Mouse (Mus musculus): ENCODE data around the gene Cdc14a.

Cdc14a gene

GRCm38 (mm10) chr3:116263977-116264376, 159.9 kb downstream of the Cdc14a start:
- DNase-seq (ENCODE audit: low read depth), result peak; percentile 14

GRCm38 (mm10) chr3:116263061-116263460, 160.8 kb downstream of the Cdc14a start:
- DNase-seq (ENCODE audit: low read depth), result no peak

GRCm38 (mm10) chr3:116256104-116256503, 167.7 kb downstream of the Cdc14a start:
- peak; percentile 21 for DNase-seq (ENCODE audit: low read depth)

GRCm38 (mm10) chr3:116253077-116253531, 170.7 kb downstream of the Cdc14a start, which contains the start of gene Gpr88:
Gene Gpr88 (minus strand): TSS chr3:116253503.
- DNase-seq (ENCODE audit: low read depth), result no peak

- DNase-seq (ENCODE audit: low read depth), result no peak
These were observed 171.4 kb downstream of the Cdc14a start for GRCm38 (mm10) chr3:116252255-116253040.

- DNase-seq (ENCODE audit: low read depth), result no peak
These were observed 172.2 kb downstream of the Cdc14a start for GRCm38 (mm10) chr3:116251481-116252254.

GRCm38 (mm10) chr3:116249026-116249425, 174.8 kb downstream of the Cdc14a start:
- no peak for DNase-seq (ENCODE audit: low read depth)

- no peak for DNase-seq (ENCODE audit: low read depth)
These were observed 179.4 kb downstream of the Cdc14a start for GRCm38 (mm10) chr3:116244476-116244875.

GRCm38 (mm10) chr3:116242685-116243084, 181.1 kb downstream of the Cdc14a start:
- no peak for DNase-seq (ENCODE audit: low read depth)

- peak; percentile 30 for DNase-seq (ENCODE audit: low read depth)
These were observed 186.3 kb downstream of the Cdc14a start for GRCm38 (mm10) chr3:116237527-116237926.

GRCm38 (mm10) chr3:116236856-116237255, 187.0 kb downstream of the Cdc14a start:
- DNase-seq (ENCODE audit: low read depth), result no peak

- no peak for DNase-seq (ENCODE audit: low read depth)
These were observed 190.3 kb downstream of the Cdc14a start for GRCm38 (mm10) chr3:116233515-116233914.

GRCm38 (mm10) chr3:116232763-116233162, 191.1 kb downstream of the Cdc14a start:
- DNase-seq (ENCODE audit: low read depth), result no peak

GRCm38 (mm10) chr3:116229336-116229735, 194.5 kb downstream of the Cdc14a start:
- no peak for DNase-seq (ENCODE audit: low read depth)

GRCm38 (mm10) chr3:116228360-116229245, 195.2 kb downstream of the Cdc14a start:
- DNase-seq (ENCODE audit: low read depth), result no peak

- DNase-seq (ENCODE audit: low read depth), result no peak
These were observed 196.4 kb downstream of the Cdc14a start for GRCm38 (mm10) chr3:116227383-116227782.

- peak; percentile 17 for DNase-seq (ENCODE audit: low read depth)
These were observed 196.9 kb downstream of the Cdc14a start for GRCm38 (mm10) chr3:116226915-116227314.
